ENCODE assay signal across 8 mouse cellular contexts in genomic region chr3:96557694-96558093, GRCm38 (mm10). TPM values are rescaled to one million over a fixed set of nuclear protein-coding genes. Genes with fewer than 3 reads are reported as not detected.
DNase-seq lines count a peak whose midpoint lies in the region; ATAC-seq lines count a peak whose summit lies in the region.

TSS of gene Txnip (plus strand) at chr3:96557957.

- ATAC-seq in hindbrain, embryonic 15.5 days (ENCODE audit: low FRiP score, low read depth), result peak; percentile 99

- H3K4me1 ChIP-seq in hindbrain, embryonic 15.5 days (replicated peaks), result peaks cover 60% of the 10 kb centered on the region

- H3K9me3 ChIP-seq in hindbrain, embryonic 15.5 days, result no peaks in the 10 kb centered on the region

- H3K27me3 ChIP-seq in hindbrain, embryonic 15.5 days, result no peaks in the 10 kb centered on the region

- 0% methylated on average over 26 of the region's 26 CpGs for WGBS in hindbrain, embryonic 15.5 days

- peak within 1 kb of the TSS; percentile 90 for H3K4me2 ChIP-seq in hindbrain, embryonic 15.5 days

- peak within 1 kb of the TSS; percentile 47 for H3K9ac ChIP-seq in hindbrain, embryonic 15.5 days

- H3K36me3 ChIP-seq in hindbrain, embryonic 15.5 days, result peaks cover 12% of the 10 kb centered on the region; the same call in 1 of the 2 replicates

- peak; percentile 99 for DNase-seq in T-cell, adult 2 months (ENCODE audit: low spot score)
- peak; percentile 93 to 95 for DNase-seq in cerebellum, postnatal 36 days
- peak; percentile 94 to 95 for DNase-seq in frontal cortex, postnatal 36 days (ENCODE audit: low spot score in 2 of 2)
- peak; percentile 93 for DNase-seq in left cerebral cortex, adult 11 months (ENCODE audit: low spot score)
- DNase-seq in lung, postnatal 4 days, result peak; percentile 100
- DNase-seq in retina, postnatal 7 days (ENCODE audit: low read depth, low spot score), result peak; percentile 96
- peak; percentile 100 for DNase-seq in urinary bladder, adult 2 months (ENCODE audit: low spot score)

- peak within 1 kb of the TSS; percentile 53 for H3K4me3 ChIP-seq in hindbrain, embryonic 15.5 days

- H3K27ac ChIP-seq in hindbrain, embryonic 15.5 days (replicated peaks), result peak within 1 kb of the TSS; percentile 74

RNA-seq across cellular contexts. Expression of gene Txnip, which starts in this region (rescaled TPM):
- 48.2 and 53.0 TPM in 2 replicates for polyA plus RNA-seq in hindbrain, embryonic 15.5 days (2015; fragmentation: Nextera tagmentation; extraction: Ambion mirVana)
- 712 and 742 TPM in 2 replicates for polyA plus RNA-seq in urinary bladder, adult 2 months (2012; rRNA removed)

Comparison
In these comparisons a context has a peak if more than half of its experiments do, and no peak if none do; other contexts are left out.
1. Peak in every context shown above with its lines: DNase-seq, ATAC-seq, H3K4me3 ChIP-seq and H3K27ac ChIP-seq.
2. RNA of gene Txnip (polyA plus RNA-seq): 712 to 742 TPM in urinary bladder, adult 2 months; 48.2 to 53.0 TPM in hindbrain, embryonic 15.5 days; every median in the first group is over 10 times any median in the second.